Mouse (Mus musculus): ENCODE measurements at regions not wholly inside any gene's neighbourhood (a gene's known extent, or its start where the extent isn't known, plus 50 kb on each side); places are given as distances from the start of the nearest gene placed in this dataset.

GRCm38 (mm10) chr9:62613053-62613452, 64.6 kb upstream of the Itga11 start:
- H3K4me1 ChIP-seq (ENCODE audit: control insufficient read depth, insufficient read depth, low read length) = no peaks in the 10 kb centered on the region
- no peak overlapping the region for H3K27ac ChIP-seq (ENCODE audit: insufficient read depth, low read length)
- H3K9ac ChIP-seq (ENCODE audit: low read depth, poor library complexity, severe bottlenecking) = no peak overlapping the region

GRCm38 (mm10) chr9:62613806-62614205, 63.8 kb upstream of the Itga11 start:
- Histone ChIP-seq H3K36me3 (ENCODE audit: control insufficient read depth, insufficient read depth, low read length, poor library complexity, severe bottlenecking) (no peaks in the 10 kb centered on the region), H3K4me1 (ENCODE audit: control insufficient read depth, insufficient read depth, low read length) (no peaks in the 10 kb centered on the region), H3K27ac (ENCODE audit: insufficient read depth, low read length) (no peak overlapping the region), H3K27me3 (ENCODE audit: control insufficient read depth, insufficient read depth, low read length, poor library complexity, severe bottlenecking) (no peaks in the 10 kb centered on the region), H3K4me3 (ENCODE audit: low read depth, low read length) (no peak overlapping the region), H3K9ac (ENCODE audit: low read depth, poor library complexity, severe bottlenecking) (no peak overlapping the region), H3K9me3 (replicated peaks; ENCODE audit: control insufficient read depth, insufficient read depth, low read length, poor library complexity, severe bottlenecking) (no peaks in the 10 kb centered on the region; the same call in 1 of the 2 replicates)
- TF ChIP-seq CTCF (IDR thresholded peaks at IDR 0.05; ENCODE audit: low read depth, low read length) = no peak
- no peak for TF ChIP-seq EP300 (IDR thresholded peaks at IDR 0.05; ENCODE audit: insufficient read depth, low read depth, low read length)
- TF ChIP-seq POLR2A (IDR thresholded peaks at IDR 0.05; ENCODE audit: insufficient read depth, low read length) = no peak

More at GRCm38 (mm10) chr9:62613053-62613452, 64.6 kb upstream of the Itga11 start:
- no peaks in the 10 kb centered on the region for H3K27me3 ChIP-seq (ENCODE audit: control insufficient read depth, insufficient read depth, low read length, poor library complexity, severe bottlenecking)
- no peaks in the 10 kb centered on the region for H3K36me3 ChIP-seq (ENCODE audit: control insufficient read depth, insufficient read depth, low read length, poor library complexity, severe bottlenecking)
- no peak overlapping the region for H3K4me3 ChIP-seq (ENCODE audit: low read depth, low read length)
- no peaks in the 10 kb centered on the region; the same call in 1 of the 2 replicates for H3K9me3 ChIP-seq (replicated peaks; ENCODE audit: control insufficient read depth, insufficient read depth, low read length, poor library complexity, severe bottlenecking)
- no peak for TF ChIP-seq POLR2A (IDR thresholded peaks at IDR 0.05; ENCODE audit: insufficient read depth, low read length)
- TF ChIP-seq CTCF (IDR thresholded peaks at IDR 0.05; ENCODE audit: low read depth, low read length) = no peak
- TF ChIP-seq EP300 (IDR thresholded peaks at IDR 0.05; ENCODE audit: insufficient read depth, low read depth, low read length) = no peak

- no peak for TF ChIP-seq POLR2A (IDR thresholded peaks at IDR 0.05; ENCODE audit: insufficient read depth, low read length)
- TF ChIP-seq EP300 (IDR thresholded peaks at IDR 0.05; ENCODE audit: insufficient read depth, low read depth, low read length) = no peak
- Histone ChIP-seq H3K4me1 (ENCODE audit: control insufficient read depth, insufficient read depth, low read length) (no peaks in the 10 kb centered on the region), H3K9me3 (replicated peaks; ENCODE audit: control insufficient read depth, insufficient read depth, low read length, poor library complexity, severe bottlenecking) (no peaks in the 10 kb centered on the region; the same call in 1 of the 2 replicates), H3K27me3 (ENCODE audit: control insufficient read depth, insufficient read depth, low read length, poor library complexity, severe bottlenecking) (no peaks in the 10 kb centered on the region), H3K36me3 (ENCODE audit: control insufficient read depth, insufficient read depth, low read length, poor library complexity, severe bottlenecking) (no peaks in the 10 kb centered on the region), H3K27ac (ENCODE audit: insufficient read depth, low read length) (no peak overlapping the region), H3K9ac (ENCODE audit: low read depth, poor library complexity, severe bottlenecking) (no peak overlapping the region), H3K4me3 (ENCODE audit: low read depth, low read length) (no peak overlapping the region)
Observed at GRCm38 (mm10) chr9:62614950-62615349, 62.7 kb upstream of the Itga11 start.

GRCm38 (mm10) chr9:62615799-62616198, 61.8 kb upstream of the Itga11 start:
- Histone ChIP-seq H3K9me3 (replicated peaks; ENCODE audit: control insufficient read depth, insufficient read depth, low read length, poor library complexity, severe bottlenecking) (no peaks in the 10 kb centered on the region; the same call in 1 of the 2 replicates), H3K27ac (ENCODE audit: insufficient read depth, low read length) (no peak overlapping the region), H3K4me3 (ENCODE audit: low read depth, low read length) (no peak overlapping the region), H3K36me3 (ENCODE audit: control insufficient read depth, insufficient read depth, low read length, poor library complexity, severe bottlenecking) (no peaks in the 10 kb centered on the region), H3K27me3 (ENCODE audit: control insufficient read depth, insufficient read depth, low read length, poor library complexity, severe bottlenecking) (no peaks in the 10 kb centered on the region), H3K4me1 (ENCODE audit: control insufficient read depth, insufficient read depth, low read length) (no peaks in the 10 kb centered on the region), H3K9ac (ENCODE audit: low read depth, poor library complexity, severe bottlenecking) (no peak overlapping the region)
- no peak for TF ChIP-seq CTCF (IDR thresholded peaks at IDR 0.05; ENCODE audit: low read depth, low read length)
- TF ChIP-seq EP300 (IDR thresholded peaks at IDR 0.05; ENCODE audit: insufficient read depth, low read depth, low read length) = no peak
- TF ChIP-seq POLR2A (IDR thresholded peaks at IDR 0.05; ENCODE audit: insufficient read depth, low read length) = no peak

- Histone ChIP-seq H3K9me3 (replicated peaks; ENCODE audit: control insufficient read depth, insufficient read depth, low read length, poor library complexity, severe bottlenecking) (no peaks in the 10 kb centered on the region), H3K4me1 (ENCODE audit: control insufficient read depth, insufficient read depth, low read length) (no peaks in the 10 kb centered on the region), H3K27ac (ENCODE audit: insufficient read depth, low read length) (no peak overlapping the region), H3K9ac (ENCODE audit: low read depth, poor library complexity, severe bottlenecking) (no peak overlapping the region), H3K4me3 (ENCODE audit: low read depth, low read length) (no peak overlapping the region), H3K27me3 (ENCODE audit: control insufficient read depth, insufficient read depth, low read length, poor library complexity, severe bottlenecking) (no peaks in the 10 kb centered on the region), H3K36me3 (ENCODE audit: control insufficient read depth, insufficient read depth, low read length, poor library complexity, severe bottlenecking) (no peaks in the 10 kb centered on the region)
- TF ChIP-seq EP300 (IDR thresholded peaks at IDR 0.05; ENCODE audit: insufficient read depth, low read depth, low read length) (no peak), CTCF (IDR thresholded peaks at IDR 0.05; ENCODE audit: low read depth, low read length) (no peak), POLR2A (IDR thresholded peaks at IDR 0.05; ENCODE audit: insufficient read depth, low read length) (no peak)
Observed at GRCm38 (mm10) chr9:62618994-62619393, 58.6 kb upstream of the Itga11 start.

GRCm38 (mm10) chr9:62620901-62621445, 56.7 kb upstream of the Itga11 start:
- no peaks in the 10 kb centered on the region for H3K9me3 ChIP-seq (replicated peaks; ENCODE audit: control insufficient read depth, insufficient read depth, low read length, poor library complexity, severe bottlenecking)
- H3K9ac ChIP-seq (ENCODE audit: low read depth, poor library complexity, severe bottlenecking) = no peak overlapping the region
- H3K4me3 ChIP-seq (ENCODE audit: low read depth, low read length) = no peak overlapping the region
- TF ChIP-seq POLR2A (IDR thresholded peaks at IDR 0.05; ENCODE audit: insufficient read depth, low read length) (no peak), CTCF (IDR thresholded peaks at IDR 0.05; ENCODE audit: low read depth, low read length) (no peak), EP300 (IDR thresholded peaks at IDR 0.05; ENCODE audit: insufficient read depth, low read depth, low read length) (no peak)
- no peaks in the 10 kb centered on the region for H3K27me3 ChIP-seq (ENCODE audit: control insufficient read depth, insufficient read depth, low read length, poor library complexity, severe bottlenecking)
- no peak overlapping the region for H3K27ac ChIP-seq (ENCODE audit: insufficient read depth, low read length)
- no peaks in the 10 kb centered on the region for H3K4me1 ChIP-seq (ENCODE audit: control insufficient read depth, insufficient read depth, low read length)
- no peaks in the 10 kb centered on the region for H3K36me3 ChIP-seq (ENCODE audit: control insufficient read depth, insufficient read depth, low read length, poor library complexity, severe bottlenecking)

All from ES-Bruce4 (cell line).